Mouse (Mus musculus) limb, embryonic 14.5 days (tissue): ENCODE results near the gene Magi2. TPM values are rescaled to one million over a fixed set of nuclear protein-coding genes. Genes with fewer than 3 reads are reported as not detected.
"Not testable (repeated sequence)": the region's sequence is repeated elsewhere in the genome, so short reads cannot be mapped to it uniquely, and the experiment has no call there.

Source experiments
- ATAC-seq: fragments of 200-750 bp; cut with Nextera tagmentation; 2 replicates; pipeline ENCODE4 v1.8.0; 2017; ENCODE audit warnings: low read depth, moderate number of reproducible peaks, moderate TSS enrichment; ENCODE audit not compliant: low FRiP score
- DNase-seq: peaks from one replicate; pipeline ENCODE4 v3.0.0-alpha.2; 2015; ENCODE audit warnings: low spot score
- H3K27ac ChIP-seq: fragments of 300-500 bp; sonication (generic); replicated peaks from 2 replicates; pipeline ENCODE4 v1.5.1; 2014; ENCODE audit warnings: low read depth, mild to moderate bottlenecking, low read length, moderate library complexity, mixed read lengths
- H3K27me3 ChIP-seq: fragments of 300-500 bp; sonication (generic); 2 replicates; pipeline ENCODE4 v1.6.1; 2014; ENCODE audit warnings: low read length, mixed read lengths; ENCODE audit not compliant: control insufficient read depth, insufficient read depth
- H3K36me3 ChIP-seq: fragments of 300-500 bp; sonication (generic); 2 replicates; pipeline ENCODE4 v1.6.1; 2014; ENCODE audit warnings: mild to moderate bottlenecking, low read length, moderate library complexity, mixed read lengths; ENCODE audit not compliant: control insufficient read depth, insufficient read depth
- H3K4me1 ChIP-seq: fragments of 300-500 bp; sonication (generic); 2 replicates; pipeline ENCODE4 v1.6.1; 2014; ENCODE audit warnings: antibody characterized with exemption, low read length, mixed read lengths; ENCODE audit not compliant: control insufficient read depth, insufficient read depth
- H3K4me2 ChIP-seq: fragments of 300-500 bp; sonication (generic); replicated peaks from 2 replicates; pipeline ENCODE4 v1.6.1; 2014; ENCODE audit warnings: low read depth, mild to moderate bottlenecking, low read length, moderate library complexity; ENCODE audit not compliant: severe bottlenecking
- H3K4me3 ChIP-seq: fragments of 300-500 bp; sonication (generic); replicated peaks from 2 replicates; pipeline ENCODE4 v1.5.1; 2014; ENCODE audit warnings: low read length
- H3K9ac ChIP-seq: fragments of 300-500 bp; sonication (generic); 2 replicates; pipeline ENCODE4 v1.6.1; 2014; ENCODE audit warnings: mild to moderate bottlenecking, low read depth, low read length, moderate library complexity; ENCODE audit not compliant: severe bottlenecking
- H3K9me3 ChIP-seq: fragments of 300-500 bp; sonication (generic); 2 replicates; pipeline ENCODE4 v1.6.1; 2016; ENCODE audit warnings: low read length; ENCODE audit not compliant: control insufficient read depth
- POLR2A ChIP-seq: fragments of 200-500 bp; IDR thresholded peaks from 2 replicates; pipeline ENCODE4 v1.8.0; 2012; ENCODE audit warnings: inconsistent platforms, mild to moderate bottlenecking, moderate library complexity, borderline replicate concordance; ENCODE audit not compliant: insufficient read depth, insufficient read length; ENCODE audit errors: extremely low read depth
- WGBS: fragments of 180-500 bp; shearing (Covaris S2); extraction: QIAGEN DNeasy Blood & Tissue Kit; methylation state at CpG from one replicate; pipeline ENCODE4 v1.1.7; 2014; 5-methylcytosine and 5-hydroxymethylcytosine counted together
- polyA plus RNA-seq, 2 experiments: library from polyadenylated mRNA; depleted of rRNA in 1 of 2; stranded (reverse) in 1 of 2; unstranded in 1 of 2; fragments of >200 nt; fragmentation: Nextera tagmentation in 1 of 2; extraction: Ambion mirVana in 1 of 2; gene quantifications; 2 replicates each; pipeline versions ENCODE4 v1.2.1 to v1.2.3; 2012 to 2014

Magi2 gene
- polyA plus RNA-seq, 2 experiments = 4.0 to 4.5 TPM

GRCm38 (mm10) chr5:19368175-19368574 is 141.3 kb downstream of the Magi2 start:
- no peak overlapping the region for H3K27ac ChIP-seq
- WGBS = 90% methylated on average over 1 of the region's 1 CpGs
- H3K4me2 ChIP-seq = no peak overlapping the region
- H3K4me1 ChIP-seq = no peaks in the 10 kb centered on the region
- no peak overlapping the region for H3K9ac ChIP-seq
- DNase-seq (no peak), ATAC-seq (no peak)
- H3K36me3 ChIP-seq = no peaks in the 10 kb centered on the region
- H3K4me3 ChIP-seq = no peak overlapping the region
- H3K9me3 ChIP-seq = no peaks in the 10 kb centered on the region
- no peak for TF ChIP-seq POLR2A
- no peaks in the 10 kb centered on the region for H3K27me3 ChIP-seq

DNA sequence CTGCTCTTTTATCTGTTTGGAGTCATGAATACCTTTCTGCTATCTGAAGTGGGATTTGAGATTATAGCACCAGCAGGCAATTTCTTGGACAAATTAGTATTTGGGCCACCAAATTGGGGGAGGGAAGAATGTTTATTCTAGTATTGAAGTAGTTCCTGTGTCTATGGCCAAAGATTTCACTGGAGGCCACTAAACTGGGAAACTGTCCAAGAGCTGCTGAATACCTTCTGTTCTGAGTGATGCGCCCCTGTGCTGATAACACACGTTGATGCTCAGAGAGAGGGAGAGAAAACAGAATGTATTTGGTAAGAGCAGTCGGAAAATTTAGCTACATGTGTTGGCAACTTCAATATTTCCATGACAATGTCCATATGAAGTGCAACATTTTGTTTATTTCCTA is 169.0 kb downstream of the Magi2 start:
- DNase-seq (no peak), ATAC-seq (no peak)
- no peaks in the 10 kb centered on the region for H3K36me3 ChIP-seq
- no peak overlapping the region for H3K9ac ChIP-seq
- H3K4me1 ChIP-seq = no peaks in the 10 kb centered on the region
- WGBS = 79% methylated on average over 3 of the region's 3 CpGs
- TF ChIP-seq POLR2A = no peak
- no peak overlapping the region for H3K4me2 ChIP-seq
- H3K4me3 ChIP-seq = no peak overlapping the region
- no peaks in the 10 kb centered on the region for H3K9me3 ChIP-seq
- no peak overlapping the region for H3K27ac ChIP-seq
- H3K27me3 ChIP-seq = no peaks in the 10 kb centered on the region

- no peak for DNase-seq
- no peaks in the 10 kb centered on the region for H3K36me3 ChIP-seq
- TF ChIP-seq POLR2A = no peak
- no peaks in the 10 kb centered on the region for H3K27me3 ChIP-seq
- H3K4me1 ChIP-seq = no peaks in the 10 kb centered on the region
- H3K9ac ChIP-seq = no peak overlapping the region
- H3K27ac ChIP-seq = no peak overlapping the region
- no peak overlapping the region for H3K4me3 ChIP-seq
- H3K4me2 ChIP-seq = no peak overlapping the region
- no peak for ATAC-seq
- WGBS = 82% methylated on average over 4 of the region's 4 CpGs
- H3K9me3 ChIP-seq = no peaks in the 10 kb centered on the region
Measured at GRCm38 (mm10) chr5:19400299-19400698, 173.5 kb downstream of the Magi2 start.

DNA sequence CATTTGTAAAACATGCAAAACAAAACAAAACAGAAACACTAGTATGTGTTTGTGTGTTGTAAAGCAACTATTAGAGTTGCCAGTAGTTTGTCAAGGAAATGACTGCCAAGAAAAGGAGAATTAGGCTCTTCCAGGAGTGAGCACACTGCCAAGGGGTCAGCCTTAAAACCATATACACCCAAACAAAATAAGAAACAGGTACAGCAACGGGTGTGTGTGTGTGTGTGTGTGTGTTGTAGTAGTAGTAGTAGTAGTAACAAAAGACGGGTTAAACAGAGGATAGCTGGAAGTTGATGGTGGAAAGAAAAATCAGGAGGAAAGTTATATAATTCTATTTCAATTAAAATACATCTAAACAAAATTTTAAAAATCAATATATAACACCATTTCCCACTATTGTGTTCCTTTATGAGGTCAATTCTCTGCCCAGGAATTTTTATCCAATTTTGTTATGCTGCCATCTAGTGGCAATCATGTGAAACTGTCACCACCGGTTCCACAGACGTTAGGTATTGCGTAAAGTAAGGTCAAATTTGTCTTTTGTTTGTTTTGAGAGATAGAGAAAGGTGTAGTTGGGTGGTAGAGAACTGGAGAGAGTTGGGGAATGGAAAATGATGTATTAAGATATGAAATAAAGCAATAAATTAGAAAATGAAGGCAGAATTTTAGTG is 174.0 kb downstream of the Magi2 start:
- Histone ChIP-seq H3K4me3 (no peak overlapping the region), H3K9me3 (no peaks in the 10 kb centered on the region), H3K27ac (no peak overlapping the region), H3K9ac (no peak overlapping the region), H3K27me3 (no peaks in the 10 kb centered on the region), H3K36me3 (no peaks in the 10 kb centered on the region), H3K4me2 (no peak overlapping the region), H3K4me1 (no peaks in the 10 kb centered on the region)
- DNase-seq (no peak), ATAC-seq (0 out of 2 replicates have a peak, but pooled peaks have one; percentile 63)
- no peak for TF ChIP-seq POLR2A
- 48% methylated on average over 5 of the region's 5 CpGs for WGBS

GRCm38 (mm10) chr5:19404268-19404667 is 177.4 kb downstream of the Magi2 start:
- H3K9me3 ChIP-seq, H3K27me3 ChIP-seq, DNase-seq, H3K4me3 ChIP-seq, ATAC-seq, H3K4me2 ChIP-seq, H3K4me1 ChIP-seq, H3K27ac ChIP-seq, H3K36me3 ChIP-seq, H3K9ac ChIP-seq: not testable (repeated sequence)
- WGBS = 84% methylated on average over 1 of the region's 1 CpGs

DNA sequence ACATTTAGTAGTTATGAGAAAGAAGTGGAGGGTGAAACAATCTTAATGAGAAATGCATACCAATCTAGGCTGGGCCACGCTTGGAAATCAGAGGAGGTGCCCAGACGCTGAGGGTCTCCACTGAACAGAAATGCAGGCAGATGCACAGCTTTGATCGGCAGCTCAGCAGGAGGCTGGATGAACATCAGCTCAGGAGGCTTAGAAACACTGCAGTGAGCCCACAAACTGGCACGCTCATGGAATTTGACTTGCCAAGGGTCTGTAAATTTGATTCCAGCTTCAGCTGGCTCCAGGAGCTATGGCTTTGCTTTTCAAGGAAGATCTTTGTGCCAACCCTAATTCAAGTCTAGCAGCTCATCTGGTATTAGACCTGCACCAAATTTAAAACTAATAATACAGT is 187.7 kb downstream of the Magi2 start:
- 46% methylated on average over 4 of the region's 4 CpGs for WGBS
- Histone ChIP-seq H3K9ac (no peak overlapping the region), H3K36me3 (no peaks in the 10 kb centered on the region), H3K4me2 (no peak overlapping the region), H3K27me3 (no peaks in the 10 kb centered on the region), H3K4me1 (no peaks in the 10 kb centered on the region), H3K27ac (no peak overlapping the region), H3K9me3 (no peaks in the 10 kb centered on the region), H3K4me3 (no peak overlapping the region)
- TF ChIP-seq POLR2A = no peak
- no peak for ATAC-seq
- no peak for DNase-seq
